Mouse (Mus musculus): Measurements from ENCODE around the gene Cdk20.

DNA sequence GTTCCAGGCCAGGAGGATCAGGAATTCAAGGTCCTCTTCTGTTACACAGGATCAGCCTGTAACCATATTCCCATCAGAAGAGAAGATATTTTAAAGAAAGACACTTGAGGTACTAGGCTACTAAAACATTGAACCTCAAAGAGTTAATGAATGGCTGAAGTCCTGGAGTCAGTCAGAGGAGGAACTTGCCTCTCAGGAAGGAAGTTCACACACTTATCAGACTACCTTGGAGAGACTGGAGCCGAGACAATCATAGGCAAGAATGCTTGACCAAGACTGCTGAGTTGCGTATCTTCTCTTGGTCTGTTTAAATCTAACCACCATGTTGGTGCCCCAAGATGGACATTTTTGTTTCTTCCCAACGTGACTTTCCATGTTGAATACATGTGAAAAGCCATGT lies 32.2 kb upstream of the Cdk20 start:
- TF ChIP-seq ELF1 (IDR thresholded peaks at IDR 0.05; ENCODE audit: low read depth, low read length) = no peak
- no peak for TF ChIP-seq NRF1 (IDR thresholded peaks at IDR 0.05; ENCODE audit: low read depth, low read length)
- TF ChIP-seq TBP (conservative IDR thresholded peaks at IDR 0.05; ENCODE audit: low read depth, low read length) = no peak
- no peak for TF ChIP-seq MAZ (IDR thresholded peaks at IDR 0.05; ENCODE audit: low read depth, low read length)
- no peak for TF ChIP-seq EP300 (IDR thresholded peaks at IDR 0.05; ENCODE audit: low read length)
- TF ChIP-seq CTCF (conservative IDR thresholded peaks at IDR 0.05 in 1 of 2, IDR thresholded peaks at IDR 0.05 in 1 of 2; ENCODE audit: low read depth in 2 of 2, low read length in 2 of 2) = no peak
- no peak for TF ChIP-seq HCFC1 (IDR thresholded peaks at IDR 0.05; ENCODE audit: low read depth, low read length)
- TF ChIP-seq E2F4 (IDR thresholded peaks at IDR 0.05; ENCODE audit: insufficient replicate concordance, low read depth, low read length) = no peak
- no peak for TF ChIP-seq MAFK (IDR thresholded peaks at IDR 0.05; ENCODE audit: insufficient replicate concordance, low read length)
- TF ChIP-seq POLR2A (IDR thresholded peaks at IDR 0.05; ENCODE audit: low read depth, low read length) = no peak
